Mouse (Mus musculus) kidney, postnatal 4 days (tissue): Measurements from ENCODE around the gene Slc39a11.
"Not testable (repeated sequence)": the region's sequence is repeated elsewhere in the genome, so short reads cannot be mapped to it uniquely, and the experiment has no call there.

Experiments
- DNase-seq, 2 experiments: peaks; one replicate each; pipeline ENCODE4 v3.0.0; 2021; ENCODE audit warnings: mixed read lengths in 2 of 2

The Slc39a11 gene

GRCm38 (mm10) chr11:113586423-113586822 lies 63.5 kb downstream of the Slc39a11 start:
- no peak for DNase-seq

- no peak for DNase-seq
Measured at GRCm38 (mm10) chr11:113583879-113584661, 65.8 kb downstream of the Slc39a11 start.

GRCm38 (mm10) chr11:113577221-113577620 lies 72.7 kb downstream of the Slc39a11 start:
- no peak for DNase-seq

GRCm38 (mm10) chr11:113572641-113573040 lies 77.2 kb downstream of the Slc39a11 start:
- DNase-seq: no peak

GRCm38 (mm10) chr11:113571616-113572015 lies 78.3 kb downstream of the Slc39a11 start:
- no peak for DNase-seq

- DNase-seq: no peak
Measured at GRCm38 (mm10) chr11:113568999-113569398, 80.9 kb downstream of the Slc39a11 start.

GRCm38 (mm10) chr11:113567926-113568325 lies 82.0 kb downstream of the Slc39a11 start:
- DNase-seq: not testable (repeated sequence)

GRCm38 (mm10) chr11:113565006-113565995 lies 84.6 kb downstream of the Slc39a11 start:
- DNase-seq: peak; percentile 87 to 92

- peak in 1 of 2 experiments; percentile 38 for DNase-seq
Measured at GRCm38 (mm10) chr11:113562326-113562725, 87.6 kb downstream of the Slc39a11 start.

- peak; percentile 29 to 52 for DNase-seq
Measured at GRCm38 (mm10) chr11:113560150-113560549, 89.7 kb downstream of the Slc39a11 start.

- DNase-seq: peak; percentile 63 to 73
Measured at GRCm38 (mm10) chr11:113558505-113558904, 91.4 kb downstream of the Slc39a11 start.

- DNase-seq: no peak
Measured at GRCm38 (mm10) chr11:113556142-113556541, 93.7 kb downstream of the Slc39a11 start.

GRCm38 (mm10) chr11:113554701-113555360 lies 95.0 kb downstream of the Slc39a11 start:
- DNase-seq: no peak

GRCm38 (mm10) chr11:113554194-113554593 lies 95.7 kb downstream of the Slc39a11 start:
- no peak for DNase-seq

GRCm38 (mm10) chr11:113553605-113554004 lies 96.3 kb downstream of the Slc39a11 start:
- no peak for DNase-seq

- DNase-seq: no peak
Measured at GRCm38 (mm10) chr11:113552539-113552938, 97.3 kb downstream of the Slc39a11 start.

- peak; percentile 31 to 61 for DNase-seq
Measured at GRCm38 (mm10) chr11:113546217-113546877, 103.5 kb downstream of the Slc39a11 start.

- DNase-seq: no peak
Measured at GRCm38 (mm10) chr11:113544017-113544640, 105.8 kb downstream of the Slc39a11 start.

GRCm38 (mm10) chr11:113541073-113541472 lies 108.8 kb downstream of the Slc39a11 start:
- no peak for DNase-seq

- no peak for DNase-seq
Measured at GRCm38 (mm10) chr11:113539502-113540209, 110.2 kb downstream of the Slc39a11 start.

GRCm38 (mm10) chr11:113539079-113539478 lies 110.8 kb downstream of the Slc39a11 start:
- DNase-seq: no peak
